Mouse (Mus musculus) mouse embryonic stem cell (cell line): ENCODE measurements around the gene Slc4a1ap.
"Not testable (repeated sequence)": the region's sequence is repeated elsewhere in the genome, so short reads cannot be mapped to it uniquely, and the experiment has no call there.

ENCODE experiments used
- in situ Hi-C, 2 experiments: fragments of 300-500 bp; cut with MboI; formaldehyde crosslinking; loops; 1 replicate in 1 of 2; 3 replicates in 1 of 2; pipeline ENCODE4 v1.14.3; 2019 to 2020; ENCODE audit warnings: low sequenced_read_pairs in 2 of 2, low pct_unique_long_range_greater_than_20kb in 1 of 2, mixed read lengths in 1 of 2; ENCODE audit not compliant: unreplicated experiment in 1 of 2

Slc4a1ap gene

GRCm38 (mm10) chr5:31526354-31527116 is at the start of gene Slc4a1ap:
Gene Slc4a1ap (plus strand): TSS chr5:31526995.
- in situ Hi-C loops = no loop called here

- in situ Hi-C loops = no loop called here
Observed at GRCm38 (mm10) chr5:31480536-31480935, 46.3 kb upstream of the Slc4a1ap start.

- in situ Hi-C loops = no loop called here
Observed at GRCm38 (mm10) chr5:31485440-31485839, 41.4 kb upstream of the Slc4a1ap start, which contains the start of gene 4930548H24Rik. Gene 4930548H24Rik (plus strand): TSS chr5:31485740.

GRCm38 (mm10) chr5:31487889-31488288 is 38.9 kb upstream of the Slc4a1ap start:
- in situ Hi-C loops = no loop called here

GRCm38 (mm10) chr5:31489116-31489769 is 37.6 kb upstream of the Slc4a1ap start:
- in situ Hi-C loops = no loop called here

GRCm38 (mm10) chr5:31492031-31492430 is 34.8 kb upstream of the Slc4a1ap start:
- in situ Hi-C loops = no loop called here

- in situ Hi-C loops = no loop called here
Observed at GRCm38 (mm10) chr5:31494513-31495297, 32.1 kb upstream of the Slc4a1ap start, which contains the start of gene Gpn1. Gene Gpn1 (plus strand): TSS chr5:31494741.

GRCm38 (mm10) chr5:31504843-31505242 is 22.0 kb upstream of the Slc4a1ap start:
- in situ Hi-C loops = no loop called here

- in situ Hi-C loops = no loop called here
Observed at GRCm38 (mm10) chr5:31512481-31512880, 14.3 kb upstream of the Slc4a1ap start.

- in situ Hi-C loops = no loop called here
Observed at GRCm38 (mm10) chr5:31520556-31520955, 6.2 kb upstream of the Slc4a1ap start.

GRCm38 (mm10) chr5:31527117-31527680 is 404 bp downstream of the Slc4a1ap start:
- in situ Hi-C loops = no loop called here

- in situ Hi-C loops = not testable (repeated sequence)
Observed at GRCm38 (mm10) chr5:31527707-31528106, 912 bp downstream of the Slc4a1ap start, which contains the start of gene Supt7l. Gene Supt7l (minus strand): TSS chr5:31527807.

- in situ Hi-C loops = no loop called here
Observed at GRCm38 (mm10) chr5:31528560-31528959, 1.8 kb downstream of the Slc4a1ap start.

GRCm38 (mm10) chr5:31535228-31535627 is 8.4 kb downstream of the Slc4a1ap start:
- in situ Hi-C loops = no loop called here

GRCm38 (mm10) chr5:31559401-31559800 is 32.6 kb downstream of the Slc4a1ap start:
- in situ Hi-C loops = no loop called here

GRCm38 (mm10) chr5:31560352-31560751 is 33.6 kb downstream of the Slc4a1ap start:
- in situ Hi-C loops = no loop called here

GRCm38 (mm10) chr5:31562036-31562666 is 35.4 kb downstream of the Slc4a1ap start:
- in situ Hi-C loops = no loop called here

- in situ Hi-C loops = no loop called here
Observed at GRCm38 (mm10) chr5:31563496-31563895, 36.7 kb downstream of the Slc4a1ap start.
